Mouse (Mus musculus): ENCODE measurements around the gene Actn4.

Gene Actn4

GRCm38 (mm10) chr7:28924802-28925201 lies 37.3 kb downstream of the Actn4 start:
- in situ Hi-C loops (cut with MboI, MseI), result no loop called here

GRCm38 (mm10) chr7:28923865-28924291 lies 38.3 kb downstream of the Actn4 start:
- in situ Hi-C loops (cut with MboI, MseI), result no loop called here

GRCm38 (mm10) chr7:28922606-28923005 lies 39.5 kb downstream of the Actn4 start:
- in situ Hi-C loops (cut with MboI, MseI), result no loop called here

DNA sequence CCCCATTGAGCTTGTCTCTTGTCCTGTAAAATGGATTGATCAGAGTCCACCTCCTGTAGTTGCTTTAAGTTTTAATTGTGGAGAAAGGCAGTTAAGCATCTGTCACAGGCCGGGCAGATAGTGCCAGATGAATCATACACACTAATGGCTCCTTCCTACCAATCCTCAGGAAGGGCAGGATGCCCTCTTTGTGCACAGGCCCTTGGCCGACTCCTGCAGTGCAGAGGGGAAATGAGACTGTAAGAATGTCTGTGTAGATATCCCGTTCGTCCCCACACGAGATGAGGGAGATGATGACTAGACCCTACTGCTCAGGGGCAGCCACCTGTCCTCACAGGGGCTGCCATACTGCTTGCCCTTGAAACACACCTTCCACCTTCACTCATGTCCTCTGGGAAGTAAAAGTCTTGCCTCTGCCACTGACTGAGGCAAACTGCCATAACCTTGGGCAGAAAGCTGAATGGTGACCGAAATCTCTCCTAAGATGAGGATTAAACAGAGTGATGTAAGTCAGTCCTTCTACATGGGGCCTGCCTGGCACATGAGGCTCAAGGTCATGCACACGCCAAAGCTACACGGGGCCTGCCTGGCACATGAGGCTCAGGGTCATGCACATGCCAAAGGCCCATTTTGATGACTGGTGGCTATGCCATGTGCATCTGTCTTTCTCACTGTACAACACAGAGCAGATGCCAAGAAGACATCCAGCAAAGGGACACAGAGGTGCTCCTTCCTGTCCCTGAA lies 40.2 kb downstream of the Actn4 start:
- in situ Hi-C loops (cut with MboI, MseI), result no loop called here

GRCm38 (mm10) chr7:28921178-28921577 lies 41.0 kb downstream of the Actn4 start:
- in situ Hi-C loops (cut with MboI, MseI), result no loop called here

- in situ Hi-C loops (cut with MboI, MseI), result no loop called here
Observed at GRCm38 (mm10) chr7:28919815-28920214, 42.3 kb downstream of the Actn4 start.

DNA sequence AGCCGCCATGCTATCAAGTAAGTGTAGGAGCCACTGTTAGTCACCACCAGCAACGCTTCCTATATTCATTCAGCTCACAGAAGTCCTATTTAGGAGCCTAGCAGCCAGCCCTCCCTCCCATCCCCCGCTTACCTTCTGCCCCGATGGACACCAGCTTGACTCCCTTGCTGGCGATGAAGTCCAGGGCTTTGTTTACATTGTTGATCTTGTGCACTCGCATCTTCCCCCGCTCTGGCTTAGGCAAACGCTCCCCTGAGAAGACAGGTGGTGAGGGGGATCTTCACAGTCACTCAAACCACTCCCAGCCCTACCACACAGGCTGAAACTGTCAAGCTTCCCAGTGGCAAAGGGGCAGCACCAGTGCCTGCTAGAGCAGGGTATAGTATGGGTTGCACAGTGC lies 43.6 kb downstream of the Actn4 start:
- in situ Hi-C loops (cut with MboI, MseI), result no loop called here

- in situ Hi-C loops (cut with MboI, MseI), result no loop called here
Observed at GRCm38 (mm10) chr7:28917503-28918426, 44.4 kb downstream of the Actn4 start.

- in situ Hi-C loops (cut with MboI, MseI), result no loop called here
Observed at GRCm38 (mm10) chr7:28916491-28916890, 45.6 kb downstream of the Actn4 start.

DNA sequence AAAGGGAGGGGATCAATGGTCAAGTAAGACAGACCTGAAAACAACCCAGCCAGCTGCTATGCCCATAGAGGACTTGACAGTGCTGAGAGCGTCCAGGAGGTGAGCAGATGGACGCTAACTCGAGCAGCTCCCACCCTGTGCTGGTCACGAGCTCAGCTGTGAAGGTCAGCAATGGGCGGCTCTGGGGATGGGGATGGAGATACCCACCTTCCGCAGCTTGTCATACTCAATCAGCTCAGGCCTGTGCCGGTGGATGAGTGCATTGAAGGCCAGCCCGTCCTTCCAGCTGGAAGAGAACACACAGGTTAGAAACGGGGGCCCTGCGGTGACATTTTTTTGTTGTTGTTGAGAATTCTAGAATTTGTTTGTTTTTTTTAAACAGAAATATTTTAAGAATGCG lies 49.0 kb downstream of the Actn4 start:
- in situ Hi-C loops (cut with MboI, MseI), result no loop called here

GRCm38 (mm10) chr7:28911632-28912031 lies 50.5 kb downstream of the Actn4 start:
- in situ Hi-C loops (cut with MboI, MseI), result no loop called here

DNA sequence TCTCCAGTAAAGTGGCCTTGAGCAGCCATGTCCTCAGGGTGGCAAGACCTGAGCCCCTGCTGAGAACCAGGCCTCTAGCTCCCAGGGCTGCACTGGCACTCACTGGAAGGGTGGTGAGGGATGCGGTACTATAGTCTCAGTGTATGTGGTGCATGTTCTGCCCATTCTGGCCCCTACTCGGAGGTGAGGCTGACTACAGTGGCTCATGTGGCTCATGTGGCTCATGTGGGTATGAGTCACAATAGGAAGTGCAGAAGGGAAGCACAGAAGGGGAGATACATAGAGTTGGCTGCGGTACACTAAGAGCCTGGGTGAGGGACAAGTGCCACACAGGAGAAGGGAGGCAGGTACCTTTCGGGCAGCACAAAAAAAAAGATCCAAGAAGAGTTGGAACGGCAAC lies 54.9 kb downstream of the Actn4 start:
- in situ Hi-C loops (cut with MboI, MseI), result no loop called here

DNA sequence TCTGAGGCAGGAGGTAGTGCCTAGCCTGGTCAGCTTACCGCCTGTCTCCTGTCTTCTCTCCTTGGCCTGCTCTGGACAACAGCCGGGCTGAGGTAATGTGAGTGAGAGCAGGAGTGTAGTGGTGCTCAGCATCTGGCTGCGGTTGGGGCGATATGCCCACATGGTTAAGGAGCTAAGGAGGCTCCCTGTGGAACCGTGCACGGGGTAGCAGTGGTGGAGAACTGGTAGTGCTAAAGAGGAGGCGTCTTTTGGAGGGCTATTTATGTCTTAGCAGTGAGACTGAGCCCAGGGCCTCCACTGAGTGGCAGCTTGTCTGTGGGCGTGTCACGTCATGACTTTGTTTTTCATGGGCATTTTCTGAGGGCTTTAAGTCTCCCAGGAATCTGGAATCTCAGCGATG lies 58.4 kb downstream of the Actn4 start:
- in situ Hi-C loops (cut with MboI, MseI), result no loop called here

DNA sequence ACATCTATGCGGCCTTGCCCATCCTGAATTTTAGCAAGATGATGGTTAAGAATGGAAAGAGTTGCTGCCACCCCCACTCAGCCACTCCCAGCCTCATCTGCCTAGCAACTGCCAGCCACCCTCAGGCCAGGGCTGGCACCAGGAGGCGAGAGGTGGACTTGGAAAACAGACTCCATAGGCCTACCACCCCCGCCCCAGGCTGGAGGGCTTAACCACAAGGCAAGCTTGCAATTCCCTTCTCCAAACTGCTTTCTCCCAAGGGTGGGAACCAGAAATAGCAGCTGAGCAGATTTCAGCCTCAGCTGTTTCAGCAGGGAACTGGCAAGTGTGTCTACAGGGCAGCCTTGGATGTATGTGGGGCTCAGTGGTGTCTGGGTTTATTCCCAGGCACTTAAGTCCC lies 59.3 kb downstream of the Actn4 start:
- in situ Hi-C loops (cut with MboI, MseI), result no loop called here

GRCm38 (mm10) chr7:28902180-28902579 lies 60.0 kb downstream of the Actn4 start:
- in situ Hi-C loops (cut with MboI, MseI), result no loop called here

DNA sequence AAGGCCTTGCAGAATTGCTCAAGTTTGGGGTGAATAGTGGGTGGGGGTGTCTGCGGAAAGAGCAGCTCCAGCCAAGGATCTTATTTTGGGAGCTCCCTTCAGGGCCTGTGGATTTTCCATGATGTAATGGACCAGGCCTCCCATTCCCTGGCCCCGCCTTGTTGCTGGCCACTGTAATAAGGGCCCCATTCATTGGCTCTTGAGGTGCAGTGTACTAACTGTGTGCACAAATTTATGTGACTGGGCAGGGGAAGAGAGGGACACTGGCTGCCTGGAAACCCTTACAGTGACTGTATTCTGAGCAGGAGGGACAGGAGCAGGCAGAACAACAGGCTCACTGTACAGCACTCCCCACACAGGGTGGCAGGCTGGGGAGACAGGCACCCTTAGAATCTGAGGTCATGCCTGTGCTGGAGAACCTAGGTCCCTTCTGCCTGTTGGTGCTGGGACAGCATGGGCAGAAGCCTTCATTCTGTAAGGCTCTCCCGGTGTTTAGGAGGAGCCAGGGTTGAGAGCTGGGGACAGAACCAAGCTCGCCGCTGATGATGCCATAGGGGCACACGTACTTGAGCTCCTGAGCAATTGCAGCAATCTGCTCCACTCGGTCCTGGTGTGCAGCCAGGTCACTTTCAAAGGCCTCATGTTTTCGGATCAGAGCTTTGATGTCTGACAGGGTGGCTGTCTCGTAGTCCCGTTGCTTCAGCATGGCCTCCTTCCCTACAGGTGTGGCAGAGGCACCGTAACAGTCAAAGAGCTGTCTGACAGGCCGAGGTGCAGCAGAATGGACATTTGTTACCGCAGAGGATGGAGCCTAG lies 60.6 kb downstream of the Actn4 start:
- in situ Hi-C loops (cut with MboI, MseI), result no loop called here

DNA sequence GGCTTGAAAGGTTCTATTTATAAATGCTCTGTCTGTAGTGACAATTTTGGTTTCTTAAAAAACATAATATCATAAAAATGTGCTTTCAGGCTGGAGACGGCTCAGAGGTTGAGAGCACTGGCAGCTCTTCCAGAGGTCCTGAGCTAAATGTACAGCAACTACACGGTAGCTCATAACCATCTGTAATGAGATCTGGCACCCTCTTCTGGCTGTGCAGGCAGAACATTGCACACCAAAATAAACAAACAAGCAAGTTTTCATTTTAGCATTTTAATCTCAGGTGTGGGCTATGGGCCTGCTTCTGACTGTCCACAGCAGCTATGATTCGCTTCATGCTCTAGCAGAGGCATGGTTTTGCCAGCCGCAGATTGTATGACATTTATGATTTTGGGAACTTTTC lies 62.2 kb downstream of the Actn4 start:
- in situ Hi-C loops (cut with MboI, MseI), result no loop called here

- in situ Hi-C loops (cut with MboI, MseI), result no loop called here
Observed at GRCm38 (mm10) chr7:28897661-28898060, 64.5 kb downstream of the Actn4 start.

- in situ Hi-C loops (cut with MboI, MseI), result no loop called here
Observed at GRCm38 (mm10) chr7:28894942-28895341, 67.2 kb downstream of the Actn4 start.

GRCm38 (mm10) chr7:28893643-28894265 lies 68.4 kb downstream of the Actn4 start:
- in situ Hi-C loops (cut with MboI, MseI), result no loop called here

GRCm38 (mm10) chr7:28892601-28893000 lies 69.5 kb downstream of the Actn4 start:
- in situ Hi-C loops (cut with MboI, MseI), result no loop called here
